Mouse (Mus musculus) adrenal gland, adult 18-20 months (tissue): ENCODE data around the gene Tomm5. TPM values are rescaled to one million over a fixed set of nuclear protein-coding genes. Genes with fewer than 3 reads are reported as not detected.
"Not testable (repeated sequence)": the region's sequence is repeated elsewhere in the genome, so short reads cannot be mapped to it uniquely, and the experiment has no call there.

ENCODE experiments used
- DNase-seq, 2 experiments: peaks; one replicate each; pipeline ENCODE4 v3.0.0; 2021 to 2022; ENCODE audit warnings: low spot score in 2 of 2
- total RNA-seq, 2 experiments: library from RNA; stranded (reverse); gene quantifications; 1 replicate in 1 of 2; 2 replicates in 1 of 2; pipeline ENCODE4 v1.2.3; 2021

The Tomm5 gene
- total RNA-seq, 2 experiments from 2014 or later, result 86.0 to 103 TPM

DNA sequence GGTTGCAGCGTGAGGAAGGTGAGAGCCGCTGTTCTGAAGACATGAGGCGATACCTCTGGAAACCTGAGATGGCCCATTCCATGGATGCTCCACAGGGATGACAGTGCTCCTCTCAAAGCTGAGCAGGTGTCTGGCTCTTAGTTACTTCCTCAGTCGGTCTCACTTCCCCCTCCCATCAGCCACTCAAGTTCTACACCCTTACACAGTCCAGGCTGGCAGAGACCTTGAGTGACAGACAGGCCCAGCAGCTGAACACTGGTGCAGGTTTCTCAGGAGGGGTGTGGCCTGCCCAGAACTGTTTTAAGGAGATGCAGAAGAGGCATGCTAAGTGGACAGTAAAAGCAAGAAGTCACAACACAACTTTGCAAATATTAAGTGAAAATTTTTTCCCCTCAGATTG, 40.2 kb downstream of the Tomm5 start:
- DNase-seq, result no peak

- DNase-seq, result no peak
Observed at GRCm38 (mm10) chr4:45066036-45066730, 41.7 kb downstream of the Tomm5 start.

GRCm38 (mm10) chr4:45064577-45064976, 43.3 kb downstream of the Tomm5 start:
- DNase-seq, result no peak

DNA sequence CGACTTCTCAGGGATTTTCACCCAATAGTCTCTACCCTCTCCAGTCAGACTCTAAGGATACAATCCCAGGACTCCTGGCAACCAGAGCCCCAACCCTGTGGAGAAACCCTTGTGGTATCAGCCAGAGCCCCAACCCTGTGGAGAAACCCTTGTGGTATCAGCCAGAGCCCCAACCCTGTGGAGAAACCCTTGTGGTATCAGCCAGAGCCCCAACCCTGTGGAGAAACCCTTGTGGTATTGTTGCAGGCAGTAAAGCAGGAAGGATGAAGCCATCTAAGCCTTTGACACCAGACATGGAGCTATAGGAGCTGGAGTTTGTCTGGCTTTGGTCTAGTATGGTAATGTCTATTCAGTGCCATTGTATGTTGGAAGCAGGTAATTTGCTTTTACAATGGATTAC, 44.1 kb downstream of the Tomm5 start:
- DNase-seq, result not testable (repeated sequence)

GRCm38 (mm10) chr4:45055451-45055850, 52.5 kb downstream of the Tomm5 start:
- DNase-seq, result no peak

Other genes starting within 250 kb of the Tomm5 start
- 100 to 1,000 TPM; 147 to 159 TPM for gene Grhpr, start 126.7 kb downstream of the Tomm5 start, total RNA-seq
- gene Zbtb5, start 95.7 kb downstream of the Tomm5 start, total RNA-seq, result 1 to 10 TPM; 9.7 to 10.0 TPM
- gene Polr1e, start 89.5 kb downstream of the Tomm5 start, total RNA-seq, result 10 to 100 TPM; 14.0 to 15.7 TPM
- gene Fbxo10, start 23.5 kb downstream of the Tomm5 start, total RNA-seq, result 1 to 10 TPM; 6.9 to 8.3 TPM
- 1 to 10 TPM; 5.7 to 6.6 TPM for gene Frmpd1, start 76.8 kb upstream of the Tomm5 start, total RNA-seq
- 10 to 100 TPM in 1 of 2 experiments, 1 to 10 TPM in 1; 8.5 to 11.4 TPM for gene Trmt10b, start 189.0 kb upstream of the Tomm5 start, total RNA-seq
- gene Dcaf10, start 234.0 kb upstream of the Tomm5 start, total RNA-seq, result 10 to 100 TPM; 25.5 to 27.1 TPM
- gene Exosc3, start 234.6 kb upstream of the Tomm5 start, total RNA-seq, result 10 to 100 TPM; 33.3 to 39.2 TPM